Mouse (Mus musculus) megakaryocyte, embryonic 14.5 days (primary cell): ENCODE data around the gene Dync1i1. TPM values are rescaled to one million over a fixed set of nuclear protein-coding genes. Genes with fewer than 3 reads are reported as not detected.
A peak's percentile ranks its signal among the peaks of the same experiment; 100 is the strongest.

Source experiments
- H3K27me3 ChIP-seq: replicated peaks from 2 replicates; pipeline ENCODE3; 2012; ENCODE audit warnings: inconsistent platforms
- H3K36me3 ChIP-seq: replicated peaks from 2 replicates; pipeline ENCODE3; 2012; ENCODE audit warnings: low read length, inconsistent platforms, mixed read lengths
- H3K4me1 ChIP-seq: 2 replicates; pipeline ENCODE4 v1.6.1; 2012; ENCODE audit warnings: inconsistent platforms
- H3K4me3 ChIP-seq: replicated peaks from 2 replicates; pipeline ENCODE3; 2012; ENCODE audit warnings: moderate library complexity, mild to moderate bottlenecking, inconsistent platforms
- H3K9me3 ChIP-seq: 2 replicates; pipeline ENCODE4 v1.6.1; 2012; ENCODE audit warnings: inconsistent platforms
- FLI1 ChIP-seq: IDR thresholded peaks from 2 replicates; pipeline ENCODE4 v1.6.1; 2012; ENCODE audit warnings: low read length, inconsistent platforms, mixed read lengths
- GATA1 ChIP-seq: IDR thresholded peaks from 3 replicates; pipeline ENCODE4 v1.6.1; 2012; ENCODE audit warnings: mixed read lengths, low read length, inconsistent platforms, borderline replicate concordance
- polyA plus RNA-seq: library from polyadenylated mRNA; stranded (reverse); fragments of >175 nt; gene quantifications from 2 replicates; pipeline ENCODE4 v1.2.3, GENCODE M21; 2012; ENCODE audit warnings: low replicate concordance; ENCODE audit not compliant: insufficient read depth

Gene Dync1i1
- polyA plus RNA-seq, 1 experiment: 1.6 TPM

DNA sequence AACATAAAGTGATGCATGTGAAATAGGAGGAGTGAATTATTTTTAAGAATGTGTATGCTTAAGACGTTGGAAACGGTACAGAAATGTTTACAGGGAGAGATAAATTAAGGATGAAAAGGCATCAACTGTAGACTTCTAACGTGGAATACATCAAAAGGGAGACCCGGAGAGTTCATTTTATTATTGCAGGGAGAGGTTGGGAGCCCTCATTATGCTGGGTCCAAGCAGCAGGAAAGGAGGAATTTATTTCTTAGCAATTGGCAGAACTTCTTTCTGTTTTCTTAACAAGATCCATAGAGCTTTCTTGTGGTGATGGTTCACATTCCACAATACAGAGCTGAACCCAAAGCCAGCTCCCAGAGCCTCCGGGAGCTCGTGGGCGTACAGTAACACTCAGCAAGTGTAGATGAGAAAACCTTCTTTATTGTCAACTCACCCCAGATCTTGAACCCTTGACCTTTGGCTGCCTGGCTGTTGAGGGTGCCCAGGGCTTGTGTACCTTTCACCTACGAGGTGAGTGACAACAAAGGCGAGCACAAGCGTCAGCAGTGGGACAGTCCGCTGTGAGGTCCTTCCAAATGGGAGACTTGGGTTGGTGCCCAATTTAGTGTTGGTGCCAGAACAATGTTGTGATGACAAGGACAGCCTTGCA is 77.5 kb downstream of the Dync1i1 start:
- no peak overlapping the region for H3K4me3 ChIP-seq
- 0 out of 2 replicates have a peak, but pooled peaks cover 4% of the 10 kb centered on the region for H3K4me1 ChIP-seq
- TF ChIP-seq GATA1 (no peak), FLI1 (no peak)
- no peaks in the 10 kb centered on the region for H3K27me3 ChIP-seq
- H3K9me3 ChIP-seq: no peaks in the 10 kb centered on the region
- H3K36me3 ChIP-seq: no peaks in the 10 kb centered on the region

GRCm38 (mm10) chr6:5808008-5808421 is 82.6 kb downstream of the Dync1i1 start:
- Histone ChIP-seq H3K36me3 (no peaks in the 10 kb centered on the region), H3K27me3 (no peaks in the 10 kb centered on the region), H3K4me3 (no peak overlapping the region), H3K9me3 (no peaks in the 10 kb centered on the region), H3K4me1 (0 out of 2 replicates have a peak, but pooled peaks cover 4% of the 10 kb centered on the region)
- TF ChIP-seq GATA1 (no peak), FLI1 (no peak)

DNA sequence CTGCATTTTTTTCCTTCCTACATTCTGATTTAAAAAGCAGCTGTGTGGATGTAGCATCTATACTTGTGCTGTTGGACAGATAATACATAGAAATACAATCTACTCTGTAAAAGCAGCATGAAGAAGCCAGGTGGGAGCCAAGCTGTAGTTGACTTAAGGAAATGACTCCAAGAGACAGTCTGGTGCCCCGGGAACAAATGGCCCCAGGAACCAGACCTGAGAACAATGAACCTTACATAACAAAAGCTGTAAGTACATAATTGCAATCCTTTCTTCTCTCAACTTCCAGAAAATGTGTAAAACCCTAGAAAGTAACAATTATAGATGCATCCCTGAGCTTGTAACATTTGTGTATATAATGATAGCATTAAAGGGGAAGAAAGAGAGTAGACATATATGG is 86.6 kb downstream of the Dync1i1 start:
- Histone ChIP-seq H3K4me1 (no peaks in the 10 kb centered on the region), H3K4me3 (no peak overlapping the region), H3K9me3 (peaks cover 5% of the 10 kb centered on the region; the same call in 1 of the 2 replicates), H3K27me3 (no peaks in the 10 kb centered on the region), H3K36me3 (no peaks in the 10 kb centered on the region)
- TF ChIP-seq FLI1 (no peak), GATA1 (no peak)

- peak overlapping the region; percentile 28 for H3K4me3 ChIP-seq
- no peak for TF ChIP-seq GATA1
- peaks cover 18% of the 10 kb centered on the region; the same call in 1 of the 2 replicates for H3K9me3 ChIP-seq
- no peaks in the 10 kb centered on the region for H3K27me3 ChIP-seq
- no peaks in the 10 kb centered on the region for H3K36me3 ChIP-seq
- H3K4me1 ChIP-seq: no peaks in the 10 kb centered on the region
These were observed 94.2 kb downstream of the Dync1i1 start for GRCm38 (mm10) chr6:5819674-5820073.

GRCm38 (mm10) chr6:5825461-5825860 is 100.0 kb downstream of the Dync1i1 start:
- H3K4me3 ChIP-seq: no peak overlapping the region
- H3K36me3 ChIP-seq: no peaks in the 10 kb centered on the region
- peaks cover 7% of the 10 kb centered on the region; the same call in 1 of the 2 replicates for H3K9me3 ChIP-seq
- TF ChIP-seq GATA1: no peak
- no peak for TF ChIP-seq FLI1
- H3K4me1 ChIP-seq: no peaks in the 10 kb centered on the region
- no peaks in the 10 kb centered on the region for H3K27me3 ChIP-seq

GRCm38 (mm10) chr6:5827064-5827463 is 101.6 kb downstream of the Dync1i1 start:
- H3K27me3 ChIP-seq: no peaks in the 10 kb centered on the region
- H3K4me1 ChIP-seq: no peaks in the 10 kb centered on the region
- H3K4me3 ChIP-seq: no peak overlapping the region
- peaks cover 7% of the 10 kb centered on the region; the same call in 1 of the 2 replicates for H3K9me3 ChIP-seq
- TF ChIP-seq GATA1: no peak
- no peak for TF ChIP-seq FLI1
- H3K36me3 ChIP-seq: no peaks in the 10 kb centered on the region

- Histone ChIP-seq H3K36me3 (no peaks in the 10 kb centered on the region), H3K9me3 (peaks cover 7% of the 10 kb centered on the region; the same call in 1 of the 2 replicates), H3K4me1 (no peaks in the 10 kb centered on the region), H3K4me3 (no peak overlapping the region), H3K27me3 (no peaks in the 10 kb centered on the region)
- TF ChIP-seq GATA1 (no peak), FLI1 (no peak)
These were observed 103.1 kb downstream of the Dync1i1 start for GRCm38 (mm10) chr6:5828409-5828974.

DNA sequence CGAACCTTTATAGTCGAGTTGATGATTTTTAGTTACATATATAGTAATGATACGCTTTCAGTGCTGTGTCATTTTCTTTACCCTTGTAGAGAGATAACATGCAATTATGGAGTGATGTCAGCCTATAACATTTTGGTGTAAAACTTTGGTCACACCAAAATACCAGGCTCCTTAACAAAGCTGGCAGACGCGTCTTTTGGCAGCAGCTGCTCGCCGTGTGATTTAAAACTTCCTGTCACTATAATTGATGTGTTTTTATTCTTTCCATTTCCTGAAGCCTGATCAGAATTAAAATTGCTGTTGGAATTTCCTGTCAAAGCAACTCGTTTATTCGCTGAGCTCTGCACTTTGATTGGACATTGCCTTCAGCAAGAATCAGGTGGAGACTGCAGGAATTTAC is 103.7 kb downstream of the Dync1i1 start:
- Histone ChIP-seq H3K27me3 (no peaks in the 10 kb centered on the region), H3K4me3 (no peak overlapping the region), H3K9me3 (peaks cover 3% of the 10 kb centered on the region; the same call in 1 of the 2 replicates), H3K36me3 (no peaks in the 10 kb centered on the region), H3K4me1 (no peaks in the 10 kb centered on the region)
- TF ChIP-seq FLI1: no peak
- TF ChIP-seq GATA1: no peak

- Histone ChIP-seq H3K4me3 (no peak overlapping the region), H3K27me3 (no peaks in the 10 kb centered on the region), H3K9me3 (peaks cover 2% of the 10 kb centered on the region; the same call in 1 of the 2 replicates), H3K36me3 (no peaks in the 10 kb centered on the region), H3K4me1 (no peaks in the 10 kb centered on the region)
- no peak for TF ChIP-seq GATA1
- no peak for TF ChIP-seq FLI1
These were observed 105.3 kb downstream of the Dync1i1 start for GRCm38 (mm10) chr6:5830717-5831116.

- Histone ChIP-seq H3K4me1 (no peaks in the 10 kb centered on the region), H3K9me3 (peaks cover 2% of the 10 kb centered on the region; the same call in 1 of the 2 replicates), H3K4me3 (no peak overlapping the region), H3K27me3 (no peaks in the 10 kb centered on the region), H3K36me3 (no peaks in the 10 kb centered on the region)
- TF ChIP-seq GATA1 (no peak), FLI1 (no peak)
These were observed 105.8 kb downstream of the Dync1i1 start for GRCm38 (mm10) chr6:5831233-5831632.
